Mouse (Mus musculus): ENCODE data around the gene Pik3c2b. TPM values are rescaled to one million over a fixed set of nuclear protein-coding genes. Genes with fewer than 3 reads are reported as not detected.
"Not testable (repeated sequence)": the region's sequence is repeated elsewhere in the genome, so short reads cannot be mapped to it uniquely, and the experiment has no call there.

The Pik3c2b gene
- total RNA-seq, 2 experiments from 2014 or later = 18.0 to 19.1 TPM

GRCm38 (mm10) chr1:133032981-133033315 lies 12.5 kb upstream of the Pik3c2b start:
- DNase-seq (ENCODE audit: low spot score in 2 of 2) = no peak

GRCm38 (mm10) chr1:133033316-133034090 lies 12.0 kb upstream of the Pik3c2b start:
- DNase-seq (ENCODE audit: low spot score in 2 of 2) = peak; percentile 61 to 70

- peak; percentile 17 to 46 for DNase-seq (ENCODE audit: low spot score in 2 of 2)
Observed at GRCm38 (mm10) chr1:133034091-133034460, 11.4 kb upstream of the Pik3c2b start.

GRCm38 (mm10) chr1:133034682-133035081 lies 10.8 kb upstream of the Pik3c2b start:
- not testable (repeated sequence) for DNase-seq (ENCODE audit: low spot score in 2 of 2)

- DNase-seq (ENCODE audit: low spot score in 2 of 2) = peak; percentile 40 to 75
Observed at GRCm38 (mm10) chr1:133039505-133039949, 5.9 kb upstream of the Pik3c2b start.

GRCm38 (mm10) chr1:133045861-133046440 lies 484 bp downstream of the Pik3c2b start:
- DNase-seq (ENCODE audit: low spot score in 2 of 2) = peak; percentile 74 to 77

GRCm38 (mm10) chr1:133046441-133046931 lies 1.0 kb downstream of the Pik3c2b start:
- DNase-seq (ENCODE audit: low spot score in 2 of 2) = no peak

- peak in 1 of 2 experiments; percentile 10 for DNase-seq (ENCODE audit: low spot score in 2 of 2)
Observed at GRCm38 (mm10) chr1:133047575-133047974, 2.1 kb downstream of the Pik3c2b start.

- no peak for DNase-seq (ENCODE audit: low spot score in 2 of 2)
Observed at GRCm38 (mm10) chr1:133048690-133049089, 3.2 kb downstream of the Pik3c2b start.

- no peak for DNase-seq (ENCODE audit: low spot score in 2 of 2)
Observed at GRCm38 (mm10) chr1:133050001-133050431, 4.5 kb downstream of the Pik3c2b start.

GRCm38 (mm10) chr1:133051829-133052228 lies 6.4 kb downstream of the Pik3c2b start:
- DNase-seq (ENCODE audit: low spot score in 2 of 2) = no peak

GRCm38 (mm10) chr1:133053034-133053433 lies 7.6 kb downstream of the Pik3c2b start:
- no peak for DNase-seq (ENCODE audit: low spot score in 2 of 2)

- DNase-seq (ENCODE audit: low spot score in 2 of 2) = no peak
Observed at GRCm38 (mm10) chr1:133054326-133054725, 8.9 kb downstream of the Pik3c2b start.

GRCm38 (mm10) chr1:133057345-133058034 lies 12.0 kb downstream of the Pik3c2b start:
- no peak for DNase-seq (ENCODE audit: low spot score in 2 of 2)

GRCm38 (mm10) chr1:133059592-133059991 lies 14.1 kb downstream of the Pik3c2b start:
- no peak for DNase-seq (ENCODE audit: low spot score in 2 of 2)

- no peak for DNase-seq (ENCODE audit: low spot score in 2 of 2)
Observed at GRCm38 (mm10) chr1:133060681-133061080, 15.2 kb downstream of the Pik3c2b start.

- peak in 1 of 2 experiments; percentile 77 for DNase-seq (ENCODE audit: low spot score in 2 of 2)
Observed at GRCm38 (mm10) chr1:133063164-133063563, 17.7 kb downstream of the Pik3c2b start.

GRCm38 (mm10) chr1:133068268-133068667 lies 22.8 kb downstream of the Pik3c2b start:
- no peak for DNase-seq (ENCODE audit: low spot score in 2 of 2)

GRCm38 (mm10) chr1:133068669-133069274 lies 23.3 kb downstream of the Pik3c2b start:
- DNase-seq (ENCODE audit: low spot score in 2 of 2) = peak in 1 of 2 experiments; percentile 47

- DNase-seq (ENCODE audit: low spot score in 2 of 2) = no peak
Observed at GRCm38 (mm10) chr1:133069275-133070120, 24.0 kb downstream of the Pik3c2b start.

All from layer of hippocampus, postnatal 14 days (tissue).